Mouse (Mus musculus) testis, postnatal 10 days (tissue): ENCODE data around the gene Ago1.

Experiments used
- DNase-seq: peaks from one replicate; pipeline ENCODE4 v3.0.0; 2021; ENCODE audit warnings: low spot score

Ago1 gene

GRCm38 (mm10) chr4:126412526-126412925 lies 55.9 kb downstream of the Ago1 start:
- DNase-seq = no peak
